Comparison of ENCODE assay signal across 8 mouse cellular contexts in genomic region chr6:29649494-29650169, GRCm38 (mm10). TPM values are rescaled to one million over a fixed set of nuclear protein-coding genes. Genes with fewer than 3 reads are reported as not detected.
DNase-seq lines count a peak whose midpoint lies in the region; ATAC-seq lines count a peak whose summit lies in the region.

No protein-coding gene starts in this region.

- no peak overlapping the region for H3K4me3 ChIP-seq in forebrain, embryonic 12.5 days (replicated peaks)

- no peaks in the 10 kb centered on the region for H3K9me3 ChIP-seq in forebrain, embryonic 12.5 days

- no peaks in the 10 kb centered on the region for H3K36me3 ChIP-seq in forebrain, embryonic 12.5 days (replicated peaks)

- DNase-seq in MEL-GATA-1-ER (ENCODE audit: extremely low read depth, low read depth) = peak; percentile 79
- DNase-seq in c-Kit-positive CD71-negative TER-119-negative erythroid progenitor cells, embryonic 14.5 days (ENCODE audit: low read depth) = peak; percentile 91
- peak; percentile 93 for DNase-seq in heart, postnatal 4 days
- DNase-seq in layer of hippocampus, adult 9-11 months = peak; percentile 85
- peak; percentile 90 for DNase-seq in lung, postnatal 14 days
- DNase-seq in right cerebral cortex, postnatal 14 days = peak; percentile 85
- DNase-seq in urinary bladder, postnatal 4 days (ENCODE audit: low spot score in 2 of 2) = peak; percentile 78 to 89

- H3K9ac ChIP-seq in forebrain, embryonic 12.5 days = no peak overlapping the region

- 28% methylated on average over 14 of the region's 14 CpGs for WGBS in forebrain, embryonic 12.5 days

- no peak overlapping the region for H3K4me2 ChIP-seq in forebrain, embryonic 12.5 days

- no peaks in the 10 kb centered on the region for H3K4me1 ChIP-seq in forebrain, embryonic 12.5 days

- 0 out of 2 replicates have a peak, but pooled peaks cover 4% of the 10 kb centered on the region for H3K27me3 ChIP-seq in forebrain, embryonic 12.5 days

- ATAC-seq in forebrain, embryonic 12.5 days (ENCODE audit: low FRiP score) = 0 out of 2 replicates have a peak, but pooled peaks have one; percentile 27

- H3K27ac ChIP-seq in forebrain, embryonic 12.5 days = no peak overlapping the region

RNA-seq across cellular contexts. Expression of gene Tnpo3, which starts 39.9 kb away (rescaled TPM):
- 119 and 123 TPM in 2 replicates for polyA plus RNA-seq in forebrain, embryonic 12.5 days (2016; fragmentation: Nextera tagmentation; extraction: Ambion mirVana)
- total RNA-seq in heart, postnatal 4 days (2021) = 10 to 100 TPM; 52.2 to 54.6 TPM

RNA-seq across cellular contexts. Expression of gene Tspan33, which starts 44.4 kb away (rescaled TPM):
- polyA plus RNA-seq in forebrain, embryonic 12.5 days (2016; fragmentation: Nextera tagmentation; extraction: Ambion mirVana) = 8.6 and 9.2 TPM in 2 replicates
- total RNA-seq in heart, postnatal 4 days (2021) = 1 to 10 TPM in 1 of 2 experiments, under 1 TPM in 1; 0.93 to 1.4 TPM
